Mouse (Mus musculus): ENCODE measurements around the gene Lgr5. TPM values are rescaled to one million over a fixed set of nuclear protein-coding genes. Genes with fewer than 3 reads are reported as not detected.

Gene Lgr5
- total and polyA plus RNA-seq, 3 experiments, result not detected

- Histone ChIP-seq H3K9ac (ENCODE audit: insufficient read depth, low read depth) (no peak overlapping the region), H3K9me3 (replicated peaks; ENCODE audit: low read length) (no peaks in the 10 kb centered on the region), H3K4me1 (ENCODE audit: control insufficient read depth in 1 of 2, insufficient read depth in 2 of 2) (peaks cover 0 to 21% of the 10 kb centered on the region in 2 experiments; a peak in 3 of 4 replicates), H3K27me3 (replicated peaks) (no peaks in the 10 kb centered on the region), H3K36me3 (replicated peaks in 1 of 2; ENCODE audit: control insufficient read depth in 1 of 2, insufficient read depth in 1 of 2, low read length in 1 of 2) (no peaks in the 10 kb centered on the region), H3K27ac (ENCODE audit: insufficient read depth, low read depth) (no peak overlapping the region), H3K4me2 (ENCODE audit: insufficient read depth, low read depth, poor library complexity, severe bottlenecking) (no peak overlapping the region), H3K79me2 (replicated peaks; ENCODE audit: control insufficient read depth, extremely low read depth, insufficient read depth, poor library complexity, severe bottlenecking) (no peaks in the 10 kb centered on the region), H3K4me3 (replicated peaks in 1 of 3; ENCODE audit: low read depth in 2 of 3, low read length in 2 of 3, poor library complexity in 1 of 3) (no peak overlapping the region)
- dilution Hi-C loops (cut with MboI; ENCODE audit: extremely low pct_ligation_motif_present, extremely low pct_unique_long_range_greater_than_20kb, low sequenced_read_pairs), result no loop called here
- TF ChIP-seq RAD21 (IDR thresholded peaks at IDR 0.05; ENCODE audit: low read depth, low read length) (no peak; the same call in 1 of the 2 replicates), POLR2A (IDR thresholded peaks at IDR 0.05; ENCODE audit: low read depth, low read length) (no peak), POLR2AphosphoS2 (IDR thresholded peaks at IDR 0.05; ENCODE audit: low read depth, low read length) (no peak), CHD1 (IDR thresholded peaks at IDR 0.05; ENCODE audit: low read depth, low read length) (no peak), BHLHE40 (IDR thresholded peaks at IDR 0.05; ENCODE audit: low read depth, low read length) (no peak), MAZ (IDR thresholded peaks at IDR 0.05; ENCODE audit: low read depth, low read length) (no peak), MAFK (IDR thresholded peaks at IDR 0.05; ENCODE audit: insufficient replicate concordance, low read length) (no peak), HCFC1 (IDR thresholded peaks at IDR 0.05; ENCODE audit: low read depth, low read length) (no peak)
- in situ Hi-C loops (cut with MboI; ENCODE audit: low pct_ligation_motif_present, low pct_unique_long_range_greater_than_20kb, low sequenced_read_pairs), result loop anchor here (25.0 kb wide), 1 partner anchor 142 kb away; no protein-coding TSS in a partner anchor
- DNase-seq (ENCODE audit: extremely low read depth), result no peak
These were observed 116.8 kb downstream of the Lgr5 start for GRCm38 (mm10) chr10:115470621-115471334.

DNA sequence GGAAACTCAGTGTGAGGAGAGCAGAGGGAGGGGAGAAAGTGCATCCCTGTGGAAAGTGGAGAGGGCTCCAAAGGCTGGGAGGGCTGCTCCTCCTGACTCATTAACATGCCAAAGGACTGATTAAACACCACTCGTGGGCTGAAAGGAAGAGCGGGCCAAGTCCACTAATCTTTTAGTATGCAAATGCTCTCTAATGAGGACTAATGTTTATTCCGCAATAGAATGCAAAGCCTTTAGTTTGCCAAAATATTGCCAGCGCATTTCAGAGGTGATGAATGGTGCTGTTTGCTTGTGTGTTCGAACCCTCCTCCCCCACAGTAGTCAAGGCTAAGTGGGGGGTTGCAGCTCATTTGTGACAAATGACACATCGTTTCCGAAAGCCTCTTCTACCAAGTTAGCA is 118.5 kb downstream of the Lgr5 start:
- TF ChIP-seq E2F4 (IDR thresholded peaks at IDR 0.05; ENCODE audit: insufficient replicate concordance, low read depth, low read length), result no peak
- no peak for TF ChIP-seq MAZ (IDR thresholded peaks at IDR 0.05; ENCODE audit: low read depth, low read length)
- TF ChIP-seq CHD1 (IDR thresholded peaks at IDR 0.05; ENCODE audit: low read depth, low read length), result no peak
- no peak for TF ChIP-seq UBTF (IDR thresholded peaks at IDR 0.05; ENCODE audit: low read depth, low read length)
- TF ChIP-seq BHLHE40 (IDR thresholded peaks at IDR 0.05; ENCODE audit: low read depth, low read length), result no peak
- peak; percentile 27 for DNase-seq (ENCODE audit: extremely low read depth)
- no peak overlapping the region for H3K4me2 ChIP-seq (ENCODE audit: insufficient read depth, low read depth, poor library complexity, severe bottlenecking)
- H3K4me3 ChIP-seq (replicated peaks in 1 of 3; ENCODE audit: low read depth in 2 of 3, low read length in 2 of 3, poor library complexity in 1 of 3), result no peak overlapping the region
- no peaks in the 10 kb centered on the region for H3K27me3 ChIP-seq (replicated peaks)
- H3K79me2 ChIP-seq (replicated peaks; ENCODE audit: control insufficient read depth, extremely low read depth, insufficient read depth, poor library complexity, severe bottlenecking), result no peaks in the 10 kb centered on the region
- H3K4me1 ChIP-seq (ENCODE audit: control insufficient read depth in 1 of 2, insufficient read depth in 2 of 2), result peaks cover 0 to 19% of the 10 kb centered on the region in 2 experiments; a peak in 2 of 4 replicates
- no peak overlapping the region for H3K9ac ChIP-seq (ENCODE audit: insufficient read depth, low read depth)
- dilution Hi-C loops (cut with MboI; ENCODE audit: extremely low pct_ligation_motif_present, extremely low pct_unique_long_range_greater_than_20kb, low sequenced_read_pairs), result no loop called here
- no peak overlapping the region for H3K27ac ChIP-seq (ENCODE audit: insufficient read depth, low read depth)
- no peaks in the 10 kb centered on the region for H3K36me3 ChIP-seq (replicated peaks in 1 of 2; ENCODE audit: control insufficient read depth in 1 of 2, insufficient read depth in 1 of 2, low read length in 1 of 2)
- H3K9me3 ChIP-seq (replicated peaks; ENCODE audit: low read length), result no peaks in the 10 kb centered on the region
- in situ Hi-C loops (cut with MboI; ENCODE audit: low pct_ligation_motif_present, low pct_unique_long_range_greater_than_20kb, low sequenced_read_pairs), result loop anchor here (25.0 kb wide), 1 partner anchor 143 kb away; no protein-coding TSS in a partner anchor

DNA sequence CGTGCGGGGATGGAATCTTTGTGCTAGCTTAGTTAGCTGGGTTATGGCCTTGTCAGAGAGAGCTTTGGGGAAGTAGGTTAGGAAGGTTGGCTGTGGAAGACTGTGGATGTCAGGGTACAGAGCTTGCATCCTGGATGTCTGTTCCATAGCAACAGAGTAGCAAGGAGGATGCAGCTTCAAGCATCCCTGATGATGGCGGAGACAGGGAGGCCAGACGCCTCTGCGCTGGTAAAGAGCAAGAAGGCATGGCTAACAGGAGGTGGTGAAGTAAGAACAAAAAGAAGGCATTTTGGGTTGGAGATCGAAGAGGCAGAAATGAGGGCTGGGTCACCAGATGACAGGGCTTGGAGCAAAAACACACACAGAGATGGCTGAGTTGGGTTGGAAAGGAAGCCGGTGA is 118.9 kb downstream of the Lgr5 start:
- Histone ChIP-seq H3K79me2 (replicated peaks; ENCODE audit: control insufficient read depth, extremely low read depth, insufficient read depth, poor library complexity, severe bottlenecking) (no peaks in the 10 kb centered on the region), H3K27me3 (replicated peaks) (no peaks in the 10 kb centered on the region), H3K27ac (ENCODE audit: insufficient read depth, low read depth) (no peak overlapping the region), H3K9me3 (replicated peaks; ENCODE audit: low read length) (no peaks in the 10 kb centered on the region), H3K4me3 (replicated peaks in 1 of 3; ENCODE audit: low read depth in 2 of 3, low read length in 2 of 3, poor library complexity in 1 of 3) (no peak overlapping the region), H3K4me2 (ENCODE audit: insufficient read depth, low read depth, poor library complexity, severe bottlenecking) (no peak overlapping the region), H3K9ac (ENCODE audit: insufficient read depth, low read depth) (no peak overlapping the region), H3K36me3 (replicated peaks in 1 of 2; ENCODE audit: control insufficient read depth in 1 of 2, insufficient read depth in 1 of 2, low read length in 1 of 2) (no peaks in the 10 kb centered on the region), H3K4me1 (ENCODE audit: control insufficient read depth in 1 of 2, insufficient read depth in 2 of 2) (peaks cover 0 to 15% of the 10 kb centered on the region in 2 experiments; a peak in 2 of 4 replicates)
- TF ChIP-seq HCFC1 (IDR thresholded peaks at IDR 0.05; ENCODE audit: low read depth, low read length) (no peak), SIN3A (IDR thresholded peaks at IDR 0.05; ENCODE audit: low read length) (no peak), MAZ (IDR thresholded peaks at IDR 0.05; ENCODE audit: low read depth, low read length) (no peak), ZMIZ1 (IDR thresholded peaks at IDR 0.05; ENCODE audit: low read depth, low read length) (no peak), ZNF384 (IDR thresholded peaks at IDR 0.05; ENCODE audit: low read depth, low read length) (no peak), KAT2A (IDR thresholded peaks at IDR 0.05; ENCODE audit: insufficient replicate concordance, low read length) (no peak), USF2 (conservative IDR thresholded peaks at IDR 0.05; ENCODE audit: low read depth, low read length) (no peak), NRF1 (IDR thresholded peaks at IDR 0.05; ENCODE audit: low read depth, low read length) (no peak), TCF12 (IDR thresholded peaks at IDR 0.05; ENCODE audit: low read depth, low read length) (no peak), SMC3 (IDR thresholded peaks at IDR 0.05; ENCODE audit: low read depth, low read length) (no peak), CHD1 (IDR thresholded peaks at IDR 0.05; ENCODE audit: low read depth, low read length) (no peak), MXI1 (IDR thresholded peaks at IDR 0.05; ENCODE audit: low read depth, low read length) (no peak), NELFE (IDR thresholded peaks at IDR 0.05; ENCODE audit: low read depth, low read length) (no peak)
- in situ Hi-C loops (cut with MboI; ENCODE audit: low pct_ligation_motif_present, low pct_unique_long_range_greater_than_20kb, low sequenced_read_pairs) (loop anchor here (25.0 kb wide), 1 partner anchor 144 kb away; no protein-coding TSS in a partner anchor), dilution Hi-C loops (cut with MboI; ENCODE audit: extremely low pct_ligation_motif_present, extremely low pct_unique_long_range_greater_than_20kb, low sequenced_read_pairs) (no loop called here)
- DNase-seq (ENCODE audit: extremely low read depth), result no peak

All from CH12.LX (cell line).